Mouse (Mus musculus) regulatory T cell (primary cell): ENCODE data around the gene Mid1ip1.

ENCODE experiments used
- in situ Hi-C: fragments of 300-600 bp; cut with MboI, MseI; formaldehyde crosslinking; loops from one replicate; pipeline ENCODE4 v1.15.1; 2025; ENCODE audit warnings: high pct_unique_total_duplicates

The Mid1ip1 gene

GRCm38 (mm10) chrX:10714696-10715140 lies at the start of gene Mid1ip1:
Gene Mid1ip1 (plus strand): TSS chrX:10715013.
- in situ Hi-C loops = no loop called here

DNA sequence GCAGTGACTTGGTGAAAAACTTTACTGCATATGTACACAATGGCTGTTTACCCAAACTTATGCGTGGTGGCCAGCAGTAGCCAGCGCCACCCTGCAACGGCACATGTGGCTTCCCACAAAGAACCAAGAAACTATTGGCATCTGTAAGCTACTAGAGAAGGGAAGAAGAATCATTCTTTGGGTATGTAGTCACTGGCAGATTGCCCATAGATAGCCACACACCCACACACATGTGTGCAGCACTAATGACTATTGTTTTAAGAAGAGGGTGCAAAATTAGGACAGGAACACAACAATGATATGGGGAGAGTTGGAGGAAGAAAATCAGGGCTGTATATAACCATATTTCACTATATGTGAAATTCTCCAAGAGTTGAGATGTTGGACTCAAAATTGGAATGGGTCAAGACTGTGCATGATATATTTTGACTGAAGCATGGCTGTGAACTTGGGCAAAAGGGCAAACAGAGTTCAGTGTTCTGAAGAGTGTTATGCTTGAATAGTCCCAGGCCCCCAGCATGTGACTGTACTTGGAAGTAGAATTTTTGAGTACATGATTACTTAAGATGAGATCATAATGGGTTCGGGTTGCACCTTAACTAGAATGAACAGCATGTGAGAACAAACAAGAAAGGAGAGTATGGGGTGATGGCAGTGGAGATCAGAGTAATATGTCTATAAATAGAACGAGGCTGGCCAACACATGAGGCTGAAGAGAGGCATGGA lies 20.2 kb upstream of the Mid1ip1 start:
- in situ Hi-C loops = no loop called here

DNA sequence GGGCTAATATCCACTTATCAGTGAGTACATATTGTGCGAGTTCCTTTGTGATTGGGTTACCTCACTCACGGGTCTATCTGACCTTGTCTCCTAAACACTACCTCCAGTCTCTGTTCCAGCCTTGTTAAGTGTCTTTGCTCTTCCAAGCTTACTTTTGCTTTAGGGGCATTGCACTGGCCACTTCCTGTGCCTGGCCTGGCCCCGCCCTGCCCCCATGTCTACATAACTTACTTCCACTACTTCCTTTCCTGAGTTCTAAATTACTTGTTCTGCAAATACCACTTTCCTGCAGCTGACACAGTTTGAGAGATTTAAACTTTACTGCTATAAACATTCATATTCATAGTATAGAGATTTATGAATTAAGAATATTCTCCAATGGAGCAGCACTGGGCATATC lies 8.1 kb upstream of the Mid1ip1 start:
- in situ Hi-C loops = no loop called here

DNA sequence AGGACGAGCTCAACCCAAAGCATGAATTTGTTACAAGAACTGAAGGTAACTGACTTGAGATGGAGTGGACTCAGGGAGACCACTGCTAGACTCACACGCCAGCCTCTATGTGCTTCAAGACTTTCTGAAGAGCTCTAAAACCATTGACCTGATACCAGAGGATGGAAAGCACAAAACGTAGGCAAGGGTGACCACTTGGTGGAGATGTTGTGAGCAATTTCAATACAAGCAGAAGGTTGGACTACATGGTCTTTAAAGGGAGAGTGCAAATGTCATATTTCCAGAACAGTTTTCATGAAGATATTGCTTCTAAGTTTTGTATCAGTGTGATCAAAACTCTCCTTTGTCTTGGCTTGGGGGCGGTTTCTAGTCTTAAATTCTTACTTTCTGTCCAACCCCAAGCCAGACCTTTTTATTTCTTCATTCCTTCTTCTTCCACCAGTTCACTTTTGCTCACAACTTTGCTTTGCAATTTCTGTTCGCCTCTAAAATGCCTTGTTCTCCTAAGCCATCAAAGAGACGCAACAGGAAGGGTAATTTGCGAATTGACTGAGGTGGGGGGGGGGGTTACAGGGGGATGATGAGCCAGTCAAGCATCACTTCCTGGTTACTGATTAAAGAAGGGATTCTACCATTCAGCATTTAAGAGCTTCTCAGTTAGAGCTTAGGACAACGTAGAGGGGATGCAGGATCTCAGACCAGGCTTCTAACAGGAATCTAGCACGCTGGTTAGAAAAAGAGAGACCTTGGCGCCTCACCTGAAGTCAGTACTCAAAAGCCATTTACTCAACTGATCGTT lies 775 bp upstream of the Mid1ip1 start:
- in situ Hi-C loops = no loop called here

GRCm38 (mm10) chrX:10716917-10717763 lies 2.3 kb downstream of the Mid1ip1 start:
- in situ Hi-C loops = no loop called here

GRCm38 (mm10) chrX:10718021-10718837 lies 3.4 kb downstream of the Mid1ip1 start:
- in situ Hi-C loops = no loop called here

- in situ Hi-C loops = no loop called here
Measured at GRCm38 (mm10) chrX:10718838-10719539, 4.2 kb downstream of the Mid1ip1 start.

DNA sequence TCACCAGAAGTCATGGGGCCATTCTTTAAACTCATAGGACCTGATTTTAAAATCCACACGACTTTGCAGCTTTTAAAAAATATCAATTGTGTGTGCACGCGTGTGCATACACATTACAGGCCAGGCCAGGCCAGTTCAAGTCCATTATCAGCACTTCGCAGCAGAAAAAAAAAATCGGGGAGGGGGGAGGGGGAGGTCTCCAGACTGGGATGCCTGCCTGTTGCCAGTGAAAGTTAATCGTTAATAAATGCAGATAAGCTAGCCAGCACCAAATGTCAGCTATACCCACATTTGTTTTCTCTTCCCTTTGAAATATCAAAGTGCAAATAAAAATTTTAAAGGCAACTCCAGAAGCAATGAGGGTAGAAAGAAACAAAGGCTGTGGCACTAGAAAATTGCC lies 5.6 kb downstream of the Mid1ip1 start:
- in situ Hi-C loops = no loop called here

- in situ Hi-C loops = no loop called here
Measured at GRCm38 (mm10) chrX:10724571-10724970, 9.8 kb downstream of the Mid1ip1 start.

GRCm38 (mm10) chrX:10729488-10729887 lies 14.7 kb downstream of the Mid1ip1 start:
- in situ Hi-C loops = no loop called here

GRCm38 (mm10) chrX:10734453-10734852 lies 19.6 kb downstream of the Mid1ip1 start:
- in situ Hi-C loops = no loop called here

- in situ Hi-C loops = no loop called here
Measured at GRCm38 (mm10) chrX:10734874-10735273, 20.1 kb downstream of the Mid1ip1 start.

DNA sequence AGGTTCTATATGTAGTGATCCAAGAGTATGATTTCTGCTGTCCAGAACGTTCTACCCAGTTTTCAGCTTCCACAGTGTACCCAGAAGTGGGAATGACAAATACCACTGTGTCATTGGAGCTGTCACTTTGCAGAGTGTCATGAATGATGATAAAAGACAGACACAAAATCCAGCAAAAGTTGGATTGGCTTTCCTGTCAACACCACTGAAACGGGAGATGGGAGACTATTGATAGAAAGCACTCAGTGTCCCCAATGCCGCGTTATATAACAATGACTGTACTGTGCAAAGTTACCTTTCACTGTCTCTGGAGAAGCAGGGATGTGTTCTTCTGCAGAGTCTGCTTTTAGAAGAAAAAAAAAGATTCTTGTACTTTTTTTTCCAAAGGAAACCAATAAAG lies 44.1 kb downstream of the Mid1ip1 start:
- in situ Hi-C loops = no loop called here

- in situ Hi-C loops = no loop called here
Measured at GRCm38 (mm10) chrX:10763476-10764016, 48.7 kb downstream of the Mid1ip1 start.
